Mouse (Mus musculus) heart, postnatal 0 days (tissue): ENCODE measurements around the gene Pdk1. TPM values are rescaled to one million over a fixed set of nuclear protein-coding genes. Genes with fewer than 3 reads are reported as not detected.

Experiments used
- ATAC-seq: fragments of 200-750 bp; cut with Nextera tagmentation; 2 replicates; pipeline ENCODE4 v1.8.0; 2017; ENCODE audit warnings: low read depth, moderate number of reproducible peaks, moderate library complexity; ENCODE audit not compliant: insufficient read depth
- DNase-seq: peaks from one replicate; pipeline ENCODE4 v3.0.0-alpha.2; 2016; ENCODE audit warnings: low spot score
- H3K27ac ChIP-seq: fragments of 300-500 bp; sonication (generic); 2 replicates; pipeline ENCODE4 v1.5.1; 2014; ENCODE audit warnings: low read depth, mild to moderate bottlenecking
- H3K27me3 ChIP-seq: fragments of 300-500 bp; sonication (generic); 2 replicates; pipeline ENCODE4 v1.6.1; 2014; ENCODE audit warnings: low read length, mixed read lengths; ENCODE audit not compliant: control insufficient read depth, insufficient read depth
- H3K36me3 ChIP-seq: fragments of 300-500 bp; sonication (generic); replicated peaks from 2 replicates; pipeline ENCODE4 v1.6.1; 2014; ENCODE audit warnings: low read length, mixed read lengths; ENCODE audit not compliant: control insufficient read depth, insufficient read depth
- H3K4me1 ChIP-seq: fragments of 300-500 bp; sonication (generic); 2 replicates; pipeline ENCODE4 v1.6.1; 2014; ENCODE audit warnings: antibody characterized with exemption; ENCODE audit not compliant: control insufficient read depth, insufficient read depth
- H3K4me2 ChIP-seq: fragments of 300-500 bp; sonication (generic); 2 replicates; pipeline ENCODE4 v1.6.1; 2014; ENCODE audit warnings: low read depth, mild to moderate bottlenecking, low read length, moderate library complexity
- H3K4me3 ChIP-seq: fragments of 300-500 bp; sonication (generic); 2 replicates; pipeline ENCODE4 v1.5.1; 2014; ENCODE audit warnings: low read depth, low read length
- H3K9ac ChIP-seq: fragments of 300-500 bp; sonication (generic); replicated peaks from 2 replicates; pipeline ENCODE4 v1.6.1; 2014; ENCODE audit warnings: low read depth, low read length, mixed read lengths
- H3K9me3 ChIP-seq: fragments of 300-500 bp; sonication (generic); replicated peaks from 2 replicates; pipeline ENCODE4 v1.6.1; 2016; ENCODE audit warnings: low read length; ENCODE audit not compliant: control insufficient read depth
- CTCF ChIP-seq: IDR thresholded peaks from 2 replicates; pipeline ENCODE4 v1.5.1; 2016; ENCODE audit warnings: antibody characterized with exemption, control low read depth, low read depth
- EP300 ChIP-seq: IDR thresholded peaks from 2 replicates; pipeline ENCODE4 v1.6.1; 2016; ENCODE audit warnings: antibody characterized with exemption, low read depth
- WGBS: fragments of 180-500 bp; shearing (Covaris S2); extraction: QIAGEN DNeasy Blood & Tissue Kit; methylation state at CpG from one replicate; pipeline ENCODE4 v1.1.7; 2014; 5-methylcytosine and 5-hydroxymethylcytosine counted together
- polyA plus RNA-seq: library from polyadenylated mRNA; unstranded; fragments of >200 nt; fragmentation: Nextera tagmentation; extraction: Ambion mirVana; gene quantifications from 2 replicates; pipeline ENCODE4 v1.2.1, GENCODE M21; 2015
- total RNA-seq: library from RNA; depleted of rRNA; stranded (reverse); fragments of >200 nt; gene quantifications from 2 replicates; pipeline ENCODE4 v1.2.3, GENCODE M21; 2014; ENCODE audit warnings: low replicate concordance; rRNA removed

Gene Pdk1
- total and polyA plus RNA-seq, 2 experiments from 2014 or later: 65.0 to 181 TPM

GRCm38 (mm10) chr2:71951212-71951611, 78.2 kb downstream of the Pdk1 start:
- H3K4me2 ChIP-seq: no peak overlapping the region
- WGBS: 78% methylated on average over 4 of the region's 4 CpGs
- no peak for DNase-seq
- no peaks in the 10 kb centered on the region for H3K4me1 ChIP-seq
- H3K36me3 ChIP-seq: no peaks in the 10 kb centered on the region
- no peak overlapping the region for H3K27ac ChIP-seq
- no peak overlapping the region for H3K9ac ChIP-seq
- no peak for ATAC-seq
- H3K27me3 ChIP-seq: no peaks in the 10 kb centered on the region
- no peaks in the 10 kb centered on the region for H3K9me3 ChIP-seq
- no peak overlapping the region for H3K4me3 ChIP-seq
- no peak for TF ChIP-seq EP300
- TF ChIP-seq CTCF: no peak

Other genes starting within 250 kb of the Pdk1 start
- gene Itga6, start 127.6 kb upstream of the Pdk1 start, total RNA-seq: 69.2 and 101 TPM in 2 replicates
- gene Itga6, start 127.6 kb upstream of the Pdk1 start, polyA plus RNA-seq: 29.6 and 33.8 TPM in 2 replicates
- 5.5 and 11.9 TPM in 2 replicates for gene Rapgef4, start 108.0 kb downstream of the Pdk1 start, total RNA-seq
- gene Rapgef4, start 108.0 kb downstream of the Pdk1 start, polyA plus RNA-seq: 5.1 and 5.3 TPM in 2 replicates